Mouse (Mus musculus): ENCODE data around the gene Hist1h2aa.

The Hist1h2aa gene

GRCm38 (mm10) chr13:23946254-23946653 lies 12.0 kb downstream of the Hist1h2aa start:
- DNase-seq: no peak

GRCm38 (mm10) chr13:23949484-23950246 lies 15.4 kb downstream of the Hist1h2aa start:
- no peak for DNase-seq

GRCm38 (mm10) chr13:23950928-23951327 lies 16.7 kb downstream of the Hist1h2aa start:
- DNase-seq: no peak

GRCm38 (mm10) chr13:23959776-23960175 lies 25.5 kb downstream of the Hist1h2aa start:
- no peak for DNase-seq

GRCm38 (mm10) chr13:23964909-23965308 lies 30.6 kb downstream of the Hist1h2aa start:
- no peak for DNase-seq

- no peak for DNase-seq
Observed at GRCm38 (mm10) chr13:23971870-23972269, 37.6 kb downstream of the Hist1h2aa start.

- no peak for DNase-seq
Observed at GRCm38 (mm10) chr13:23972271-23972670, 38.0 kb downstream of the Hist1h2aa start.

Data from thymus, adult 18-20 months (tissue).